8 mouse cellular contexts compared by ENCODE assay signal in genomic region chr6:17637205-17638203, GRCm38 (mm10). TPM values are rescaled to one million over a fixed set of nuclear protein-coding genes. Genes with fewer than 3 reads are reported as not detected.
DNase-seq lines count a peak whose midpoint lies in the region; ATAC-seq and TF ChIP-seq lines count a peak whose summit lies in the region.

No protein-coding gene starts in this region.

- ATAC-seq in intestine, embryonic 15.5 days, result peak; percentile 89
- peak; percentile 83 for ATAC-seq in limb, embryonic 15.5 days (ENCODE audit: insufficient number of reproducible peaks, low FRiP score, low TSS enrichment, low read depth)
- ATAC-seq in midbrain, postnatal 0 days (ENCODE audit: low FRiP score), result peak; percentile 84
- ATAC-seq in stomach, embryonic 16.5 days (ENCODE audit: insufficient read depth, low FRiP score), result peak; percentile 83

- H3K9me3 ChIP-seq in intestine, embryonic 15.5 days, result no peaks in the 10 kb centered on the region
- no peaks in the 10 kb centered on the region for H3K9me3 ChIP-seq in limb, embryonic 15.5 days
- H3K9me3 ChIP-seq in midbrain, postnatal 0 days (ENCODE audit: low read length), result no peaks in the 10 kb centered on the region
- 0 out of 2 replicates have a peak, but pooled peaks cover 4% of the 10 kb centered on the region for H3K9me3 ChIP-seq in stomach, embryonic 16.5 days (replicated peaks; ENCODE audit: control insufficient read depth, low read length)

- H3K27me3 ChIP-seq in intestine, embryonic 15.5 days (replicated peaks), result no peaks in the 10 kb centered on the region
- no peaks in the 10 kb centered on the region for H3K27me3 ChIP-seq in limb, embryonic 15.5 days
- no peaks in the 10 kb centered on the region for H3K27me3 ChIP-seq in midbrain, postnatal 0 days (ENCODE audit: insufficient read depth, low read length)
- no peaks in the 10 kb centered on the region for H3K27me3 ChIP-seq in stomach, embryonic 16.5 days (ENCODE audit: control insufficient read depth, insufficient read depth, low read length)

- peak overlapping the region; percentile 85 for H3K4me3 ChIP-seq in cortical plate, adult 2 months (ENCODE audit: insufficient read depth, low read length)
- H3K4me3 ChIP-seq in intestine, embryonic 15.5 days (replicated peaks), result peak overlapping the region; percentile 81
- H3K4me3 ChIP-seq in limb, embryonic 15.5 days, result peak overlapping the region; percentile 81
- peak overlapping the region; percentile 90 for H3K4me3 ChIP-seq in midbrain, postnatal 0 days (ENCODE audit: low read depth, low read length)
- H3K4me3 ChIP-seq in stomach, embryonic 16.5 days (replicated peaks; ENCODE audit: low read length), result peak overlapping the region; percentile 89

- H3K4me1 ChIP-seq in cortical plate, adult 2 months (ENCODE audit: control insufficient read depth, insufficient read depth, low read length), result 0 out of 2 replicates have a peak, but pooled peaks cover 1% of the 10 kb centered on the region
- 0 out of 2 replicates have a peak, but pooled peaks cover 3% of the 10 kb centered on the region for H3K4me1 ChIP-seq in intestine, embryonic 15.5 days (replicated peaks)
- H3K4me1 ChIP-seq in limb, embryonic 15.5 days, result peaks cover 2% of the 10 kb centered on the region; the same call in 1 of the 2 replicates
- no peaks in the 10 kb centered on the region for H3K4me1 ChIP-seq in midbrain, postnatal 0 days (ENCODE audit: insufficient read depth, low read length)
- peaks cover 9% of the 10 kb centered on the region; the same call in 1 of the 2 replicates for H3K4me1 ChIP-seq in stomach, embryonic 16.5 days (ENCODE audit: control insufficient read depth, insufficient read depth, low read length)

- H3K9ac ChIP-seq in intestine, embryonic 15.5 days, result peak overlapping the region; percentile 94
- peak overlapping the region; percentile 88 for H3K9ac ChIP-seq in limb, embryonic 15.5 days
- peak overlapping the region; percentile 94 for H3K9ac ChIP-seq in midbrain, postnatal 0 days (replicated peaks; ENCODE audit: low read length, poor library complexity, severe bottlenecking)
- H3K9ac ChIP-seq in stomach, embryonic 16.5 days (ENCODE audit: low read length), result peak overlapping the region; percentile 100

- H3K36me3 ChIP-seq in intestine, embryonic 15.5 days, result no peaks in the 10 kb centered on the region
- H3K36me3 ChIP-seq in limb, embryonic 15.5 days, result no peaks in the 10 kb centered on the region
- H3K36me3 ChIP-seq in midbrain, postnatal 0 days (ENCODE audit: insufficient read depth, low read length), result no peaks in the 10 kb centered on the region
- H3K36me3 ChIP-seq in stomach, embryonic 16.5 days (ENCODE audit: control insufficient read depth, insufficient read depth, low read length), result no peaks in the 10 kb centered on the region

- under 1% methylated on average over 44 of the region's 62 CpGs for WGBS in intestine, embryonic 15.5 days
- WGBS in limb, embryonic 15.5 days, result under 1% methylated on average over 54 of the region's 62 CpGs
- WGBS in midbrain, postnatal 0 days, result under 1% methylated on average over 38 of the region's 62 CpGs
- under 1% methylated on average over 29 of the region's 62 CpGs for WGBS in stomach, embryonic 16.5 days

- peak overlapping the region; percentile 63 for H3K4me2 ChIP-seq in intestine, embryonic 15.5 days (replicated peaks)
- H3K4me2 ChIP-seq in limb, embryonic 15.5 days, result peak overlapping the region; percentile 57
- peak overlapping the region; percentile 55 for H3K4me2 ChIP-seq in midbrain, postnatal 0 days (ENCODE audit: low read depth, low read length, poor library complexity, severe bottlenecking)
- peak overlapping the region; percentile 83 for H3K4me2 ChIP-seq in stomach, embryonic 16.5 days (ENCODE audit: low read depth, low read length)

- TF ChIP-seq CTCF in cortical plate, adult 2 months (IDR thresholded peaks at IDR 0.05; ENCODE audit: extremely low read depth, insufficient read depth, low read length), result no peak
- TF ChIP-seq CTCF in midbrain, postnatal 0 days (IDR thresholded peaks at IDR 0.05), result peak; percentile 3; the same call in 1 of the 2 replicates

- 0 out of 2 replicates have a peak overlapping the region, but pooled peaks have one; percentile 14 for H3K27ac ChIP-seq in cortical plate, adult 2 months (ENCODE audit: insufficient read depth, low read length)
- H3K27ac ChIP-seq in intestine, embryonic 15.5 days, result peak overlapping the region; percentile 94
- H3K27ac ChIP-seq in limb, embryonic 15.5 days, result peak overlapping the region; percentile 94
- peak overlapping the region; percentile 91 for H3K27ac ChIP-seq in midbrain, postnatal 0 days (ENCODE audit: low read depth, low read length)
- peak overlapping the region; percentile 96 for H3K27ac ChIP-seq in stomach, embryonic 16.5 days (ENCODE audit: low read length)

- no peak; the same call in 1 of the 2 replicates for TF ChIP-seq POLR2A in cortical plate, adult 2 months (IDR thresholded peaks at IDR 0.05; ENCODE audit: extremely low read depth, insufficient read depth, low read length)

- DNase-seq in 416B (ENCODE audit: low read depth), result peak; percentile 71
- peak; percentile 25 for DNase-seq in T-cell, adult 2 months (ENCODE audit: low spot score)
- DNase-seq in gastrocnemius, postnatal 10 days, result peak; percentile 20
- peak; percentile 52 for DNase-seq in midbrain, postnatal 0 days (ENCODE audit: low spot score)

RNA-seq across cellular contexts. Expression of gene Capza2, which starts 1.5 kb away (rescaled TPM):
- 162 and 163 TPM in 2 replicates for polyA plus RNA-seq in cortical plate, adult 2 months (2012; rRNA removed)
- total RNA-seq in gastrocnemius, postnatal 10 days (2021), result 100 to 1,000 TPM; 283 to 307 TPM
- polyA plus RNA-seq in intestine, embryonic 15.5 days (2015; fragmentation: Nextera tagmentation; extraction: Ambion mirVana), result 223 and 245 TPM in 2 replicates
- polyA plus RNA-seq in limb, embryonic 15.5 days (2015; fragmentation: Nextera tagmentation; extraction: Ambion mirVana), result 212 and 222 TPM in 2 replicates
- total RNA-seq in midbrain, postnatal 0 days (2014; rRNA removed), result 136 and 173 TPM in 2 replicates
- 233 and 235 TPM in 2 replicates for polyA plus RNA-seq in midbrain, postnatal 0 days (2015; fragmentation: Nextera tagmentation; extraction: Ambion mirVana)
- 224 and 241 TPM in 2 replicates for polyA plus RNA-seq in stomach, embryonic 16.5 days (2015; fragmentation: Nextera tagmentation; extraction: Ambion mirVana)

RNA-seq across cellular contexts. Expression of gene St7, which starts 55.2 kb away (rescaled TPM):
- 22.8 and 26.3 TPM in 2 replicates for polyA plus RNA-seq in cortical plate, adult 2 months (2012; rRNA removed)
- total RNA-seq in gastrocnemius, postnatal 10 days (2021), result 10 to 100 TPM; 15.2 to 15.4 TPM
- polyA plus RNA-seq in intestine, embryonic 15.5 days (2015; fragmentation: Nextera tagmentation; extraction: Ambion mirVana), result 23.7 and 26.0 TPM in 2 replicates
- 26.8 and 27.8 TPM in 2 replicates for polyA plus RNA-seq in limb, embryonic 15.5 days (2015; fragmentation: Nextera tagmentation; extraction: Ambion mirVana)
- 69.5 and 72.9 TPM in 2 replicates for total RNA-seq in midbrain, postnatal 0 days (2014; rRNA removed)
- polyA plus RNA-seq in midbrain, postnatal 0 days (2015; fragmentation: Nextera tagmentation; extraction: Ambion mirVana), result 35.9 and 39.4 TPM in 2 replicates
- polyA plus RNA-seq in stomach, embryonic 16.5 days (2015; fragmentation: Nextera tagmentation; extraction: Ambion mirVana), result 19.7 and 21.5 TPM in 2 replicates

Comparison
In these comparisons a context has a peak if more than half of its experiments do, and no peak if none do; other contexts are left out.
1. Peak in every context shown above with its lines: DNase-seq, ATAC-seq, H3K4me3 ChIP-seq and H3K27ac ChIP-seq.
2. DNase-seq: peak in every context shown above with its lines; median percentile 71 in 416B; 52 in midbrain, postnatal 0 days; 25 in T-cell, adult 2 months; 20 in gastrocnemius, postnatal 10 days.
3. H3K27ac ChIP-seq: peak in every context shown above with its lines; median percentile 96 in stomach, embryonic 16.5 days; 94 in intestine, embryonic 15.5 days; 94 in limb, embryonic 15.5 days; 91 in midbrain, postnatal 0 days; 14 in cortical plate, adult 2 months.